In the genomic region with DNA sequence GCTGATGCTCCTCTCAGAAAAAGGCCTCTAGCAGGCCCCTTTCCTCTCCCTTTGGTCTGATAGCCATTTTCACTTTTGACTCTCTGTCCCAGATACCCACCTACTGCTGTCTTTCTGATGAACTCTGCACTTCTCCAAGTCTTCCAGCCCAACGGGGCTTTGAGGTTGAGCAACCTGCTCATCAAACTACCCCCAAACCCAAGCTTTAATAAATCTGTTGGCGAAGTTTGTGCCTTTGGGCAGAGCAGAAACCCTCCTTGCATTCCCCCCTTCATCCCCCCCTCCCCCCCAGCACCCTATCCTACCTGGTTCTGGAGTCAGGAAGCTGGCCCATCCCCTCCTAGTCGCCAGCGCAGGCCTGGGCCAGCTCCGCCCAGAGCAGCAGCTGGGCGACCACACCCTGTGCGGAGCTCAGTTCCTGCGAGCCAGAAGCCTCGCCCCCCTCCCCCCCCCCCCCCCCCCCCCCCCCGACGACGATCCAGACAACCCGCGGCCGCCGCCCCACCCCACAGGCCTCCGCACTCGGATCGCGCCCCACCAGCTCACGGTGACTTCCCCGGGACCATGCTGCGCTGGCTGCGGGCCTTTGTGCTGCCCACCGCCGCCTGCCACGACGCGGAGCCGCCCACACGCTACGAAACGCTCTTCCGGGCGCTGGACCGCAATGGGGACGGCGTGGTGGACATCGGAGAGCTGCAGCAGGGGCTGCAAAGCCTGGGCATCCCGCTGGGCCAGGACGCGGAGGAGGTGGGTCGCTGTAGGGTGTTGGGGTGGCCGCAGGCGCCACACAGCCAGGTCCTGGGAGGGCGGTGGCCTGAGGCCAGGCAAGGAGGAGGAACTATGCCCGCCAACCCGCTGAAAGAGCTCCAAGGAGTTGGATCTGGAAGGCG, we compare ENCODE assay signal across 8 mouse cellular contexts. TPM values are rescaled to one million over a fixed set of nuclear protein-coding genes. Genes with fewer than 3 reads are reported as not detected.
A peak's percentile ranks its signal among the peaks of the same experiment; 100 is the strongest.
DNase-seq lines count a peak whose midpoint lies in the region; ATAC-seq lines count a peak whose summit lies in the region.

Slc25a24 (plus strand) TSS at position 509 of the 890 bp plus-strand sequence.

- ATAC-seq in cerebellum, adult (ENCODE audit: insufficient number of reproducible peaks, low FRiP score, low TSS enrichment): peak; percentile 54
- ATAC-seq in forebrain, embryonic 16.5 days: peak; percentile 84
- ATAC-seq in megakaryocyte-erythroid progenitor cell, adult 5-6 weeks (replicated peaks; ENCODE audit: low FRiP score, low TSS enrichment, poor library complexity, severe bottlenecking): peak; percentile 67

- H3K36me3 ChIP-seq in forebrain, embryonic 16.5 days (ENCODE audit: control insufficient read depth, insufficient read depth): no peaks in the 10 kb centered on the region
- peaks cover 9% of the 10 kb centered on the region for H3K36me3 ChIP-seq in hindbrain, embryonic 10.5 days

- intact Hi-C loops in left cerebral cortex, postnatal 36 days (cut with DNase I): no loop called here

- no peaks in the 10 kb centered on the region for H3K9me3 ChIP-seq in forebrain, embryonic 16.5 days (ENCODE audit: control insufficient read depth, low read length)
- no peaks in the 10 kb centered on the region for H3K9me3 ChIP-seq in hindbrain, embryonic 10.5 days

- peak within 1 kb of the TSS; percentile 21; the same call in 1 of the 2 replicates for H3K27ac ChIP-seq in forebrain, embryonic 16.5 days (ENCODE audit: low read length)
- H3K27ac ChIP-seq in hindbrain, embryonic 10.5 days: peak within 1 kb of the TSS; percentile 96

- 2% methylated on average over 35 of the region's 49 CpGs for WGBS in forebrain, embryonic 16.5 days
- WGBS in hindbrain, embryonic 10.5 days: 2% methylated on average over 42 of the region's 49 CpGs

- H3K4me3 ChIP-seq in forebrain, embryonic 16.5 days (replicated peaks; ENCODE audit: low read length): peak within 1 kb of the TSS; percentile 63
- H3K4me3 ChIP-seq in hindbrain, embryonic 10.5 days: peak within 1 kb of the TSS; percentile 80

- no peak for DNase-seq in cerebellum, adult 11-12 months
- peak; percentile 8 for DNase-seq in c-Kit-positive CD71-positive TER-119-negative erythroid progenitor cells, embryonic 14.5 days (ENCODE audit: low read depth)
- DNase-seq in hindbrain, embryonic 10.5 days (ENCODE audit: low spot score): peak; percentile 79
- peak; percentile 22 to 24 for DNase-seq in left cerebral cortex, postnatal 36 days (ENCODE audit: low spot score in 2 of 2)
- peak; percentile 42 for DNase-seq in right cerebral cortex, postnatal 25 days

- peaks cover 11% of the 10 kb centered on the region; the same call in 1 of the 2 replicates for H3K4me1 ChIP-seq in forebrain, embryonic 16.5 days (replicated peaks; ENCODE audit: control insufficient read depth, insufficient read depth, low read length)
- H3K4me1 ChIP-seq in hindbrain, embryonic 10.5 days (replicated peaks): peaks cover 18% of the 10 kb centered on the region

- H3K27me3 ChIP-seq in forebrain, embryonic 16.5 days (replicated peaks; ENCODE audit: control insufficient read depth, insufficient read depth, low read length): no peaks in the 10 kb centered on the region
- H3K27me3 ChIP-seq in hindbrain, embryonic 10.5 days (ENCODE audit: insufficient read depth, poor library complexity, severe bottlenecking): peaks cover 5% of the 10 kb centered on the region; the same call in 1 of the 2 replicates

- peak within 1 kb of the TSS; percentile 87 for H3K9ac ChIP-seq in forebrain, embryonic 16.5 days (replicated peaks; ENCODE audit: low read depth, low read length)

- peak within 1 kb of the TSS; percentile 85 for H3K4me2 ChIP-seq in forebrain, embryonic 16.5 days (ENCODE audit: low read length)

RNA-seq across cellular contexts. Expression of gene Slc25a24, which starts in this region (rescaled TPM):
- polyA plus RNA-seq in forebrain, embryonic 16.5 days (2015; fragmentation: Nextera tagmentation; extraction: Ambion mirVana): 4.3 and 6.1 TPM in 2 replicates
- polyA plus RNA-seq in hindbrain, embryonic 10.5 days (2016; fragmentation: Nextera tagmentation; extraction: Ambion mirVana): 25.9 and 29.7 TPM in 2 replicates
- total RNA-seq in left cerebral cortex, postnatal 36 days (2021): 1 to 10 TPM; 2.4 to 2.7 TPM
- total RNA-seq in megakaryocyte-erythroid progenitor cell, adult 5-6 weeks (2014; fragmentation: Nextera tagmentation): 13.5 and 18.8 TPM in 2 replicates
- 26.7 and 29.9 TPM in 2 replicates for total RNA-seq in megakaryocyte-erythroid progenitor cell, adult 5-6 weeks (2017)
